Mouse (Mus musculus): ENCODE data around the gene Adh1.

DNA sequence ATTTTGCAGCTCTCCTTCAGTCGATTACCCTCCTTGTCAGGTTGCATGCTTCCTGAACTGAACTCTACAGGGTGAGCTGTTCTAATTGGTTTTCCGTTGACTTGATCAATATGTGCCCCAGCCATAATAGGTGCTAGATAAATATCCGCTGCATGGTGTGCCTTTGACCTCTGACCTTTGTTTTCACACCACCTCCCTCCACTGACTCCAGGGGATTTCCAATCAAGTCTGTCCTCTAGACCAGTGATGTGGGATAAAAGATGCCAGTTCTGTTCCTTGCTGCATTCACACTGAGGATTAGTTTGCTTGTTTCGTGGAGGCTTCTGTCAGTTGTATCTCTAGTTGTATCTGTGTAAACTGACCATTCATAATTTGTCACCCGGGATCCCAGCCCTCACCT lies 6.6 kb upstream of the Adh1 start:
- TF ChIP-seq GATA1 (IDR thresholded peaks at IDR 0.05; ENCODE audit: borderline replicate concordance, low read length) (no peak), FLI1 (IDR thresholded peaks at IDR 0.05; ENCODE audit: low read length) (no peak)
